Mouse (Mus musculus) bone marrow macrophage, adult 2 months (primary cell): Measurements from ENCODE around the gene Ttc7.

Source experiments
- CTCF ChIP-seq: IDR thresholded peaks from 2 replicates; pipeline ENCODE4 v1.5.1; 2012; ENCODE audit warnings: low read depth, mild to moderate bottlenecking, low read length, moderate library complexity
- POLR2A ChIP-seq: IDR thresholded peaks from 2 replicates; pipeline ENCODE4 v1.6.1; 2012; ENCODE audit warnings: mild to moderate bottlenecking, low read depth, low read length, borderline replicate concordance

GRCm38 (mm10) chr17:87286481-87287143 lies 3.9 kb downstream of the Ttc7 start:
- no peak for TF ChIP-seq CTCF
- TF ChIP-seq POLR2A, result no peak
